Mouse (Mus musculus) kidney, embryonic 15.5 days (tissue): ENCODE data around the gene A430078G23Rik. TPM values are rescaled to one million over a fixed set of nuclear protein-coding genes. Genes with fewer than 3 reads are reported as not detected.
"Not testable (repeated sequence)": the region's sequence is repeated elsewhere in the genome, so short reads cannot be mapped to it uniquely, and the experiment has no call there.

Experiments used
- ATAC-seq: fragments of 200-750 bp; cut with Nextera tagmentation; replicated peaks from 2 replicates; pipeline ENCODE4 v1.8.0; 2017; ENCODE audit warnings: moderate TSS enrichment; ENCODE audit not compliant: low FRiP score
- H3K27ac ChIP-seq: fragments of 300-500 bp; sonication (generic); 2 replicates; pipeline ENCODE4 v1.5.1; 2015; ENCODE audit warnings: mild to moderate bottlenecking, inconsistent platforms
- H3K27me3 ChIP-seq: fragments of 300-500 bp; sonication (generic); 2 replicates; pipeline ENCODE4 v1.6.1; 2015; ENCODE audit warnings: inconsistent platforms
- H3K36me3 ChIP-seq: fragments of 300-500 bp; sonication (generic); 2 replicates; pipeline ENCODE4 v1.6.1; 2015; ENCODE audit warnings: inconsistent platforms
- H3K4me1 ChIP-seq: fragments of 300-500 bp; sonication (generic); 2 replicates; pipeline ENCODE4 v1.6.1; 2015; ENCODE audit warnings: inconsistent platforms
- H3K4me2 ChIP-seq: fragments of 300-500 bp; sonication (generic); 2 replicates; pipeline ENCODE4 v1.6.1; 2015; ENCODE audit warnings: moderate library complexity, mild to moderate bottlenecking, inconsistent platforms
- H3K4me3 ChIP-seq: fragments of 300-500 bp; sonication (generic); replicated peaks from 2 replicates; pipeline ENCODE4 v1.5.1; 2015; ENCODE audit warnings: mild to moderate bottlenecking, inconsistent platforms
- H3K9ac ChIP-seq: fragments of 300-500 bp; sonication (generic); 2 replicates; pipeline ENCODE4 v1.6.1; 2015; ENCODE audit warnings: mild to moderate bottlenecking, inconsistent platforms
- H3K9me3 ChIP-seq: fragments of 300-500 bp; sonication (generic); replicated peaks from 2 replicates; pipeline ENCODE4 v1.6.1; 2016; ENCODE audit warnings: inconsistent platforms
- WGBS: fragments of 180-500 bp; shearing (Covaris S2); methylation state at CpG from one replicate; pipeline ENCODE4 v1.1.7; 2015; ENCODE audit warnings: mixed read lengths; 5-methylcytosine and 5-hydroxymethylcytosine counted together
- polyA plus RNA-seq: library from polyadenylated mRNA; unstranded; fragments of >200 nt; fragmentation: Nextera tagmentation; extraction: Ambion mirVana; gene quantifications from 2 replicates; pipeline ENCODE4 v1.2.1, GENCODE M21; 2015

A430078G23Rik gene
- polyA plus RNA-seq, result 0.12 TPM in 1 of 2 replicates, not detected in the other

GRCm38 (mm10) chr8:3353189-3353810 is at the start of gene A430078G23Rik:
Gene A430078G23Rik, plus strand, starts transcription at chr8:3353415.
- no peak for ATAC-seq
- no peak within 1 kb of the TSS for H3K27ac ChIP-seq

GRCm38 (mm10) chr8:3308205-3308800 is 44.9 kb upstream of the A430078G23Rik start:
- H3K4me3 ChIP-seq, H3K4me1 ChIP-seq, H3K4me2 ChIP-seq, H3K9ac ChIP-seq, H3K9me3 ChIP-seq, ATAC-seq, H3K27me3 ChIP-seq, H3K27ac ChIP-seq, H3K36me3 ChIP-seq: not testable (repeated sequence)
- 93% methylated on average over 13 of the region's 13 CpGs for WGBS

More at GRCm38 (mm10) chr8:3353189-3353810, at the start of gene A430078G23Rik:
- no peak within 1 kb of the TSS for H3K9ac ChIP-seq
- no peak within 1 kb of the TSS for H3K4me3 ChIP-seq
- H3K9me3 ChIP-seq, result no peaks in the 10 kb centered on the region
- WGBS, result 63% methylated on average over 13 of the region's 13 CpGs
- no peaks in the 10 kb centered on the region for H3K27me3 ChIP-seq
- no peak within 1 kb of the TSS for H3K4me2 ChIP-seq
- no peaks in the 10 kb centered on the region for H3K36me3 ChIP-seq
- H3K4me1 ChIP-seq, result peaks cover 18% of the 10 kb centered on the region

- Histone ChIP-seq H3K9me3 (0 out of 2 replicates have a peak, but pooled peaks cover 3% of the 10 kb centered on the region), H3K36me3 (no peaks in the 10 kb centered on the region), H3K27ac (no peak overlapping the region), H3K9ac (no peak overlapping the region), H3K4me3 (no peak overlapping the region), H3K4me1 (no peaks in the 10 kb centered on the region), H3K27me3 (no peaks in the 10 kb centered on the region), H3K4me2 (no peak overlapping the region)
- 89% methylated on average over 11 of the region's 11 CpGs for WGBS
- ATAC-seq, result no peak
These were observed 43.6 kb upstream of the A430078G23Rik start for GRCm38 (mm10) chr8:3309636-3310035.

- no peak for ATAC-seq
- Histone ChIP-seq H3K9ac (no peak overlapping the region), H3K4me2 (no peak overlapping the region), H3K4me1 (no peaks in the 10 kb centered on the region), H3K36me3 (no peaks in the 10 kb centered on the region), H3K9me3 (0 out of 2 replicates have a peak, but pooled peaks cover under 1% of the 10 kb centered on the region), H3K4me3 (no peak overlapping the region), H3K27me3 (no peaks in the 10 kb centered on the region), H3K27ac (no peak overlapping the region)
- WGBS, result 66% methylated on average over 4 of the region's 4 CpGs
These were observed 41.7 kb upstream of the A430078G23Rik start for GRCm38 (mm10) chr8:3311482-3311881.

- not testable (repeated sequence) for H3K36me3 ChIP-seq, H3K27ac ChIP-seq, H3K4me2 ChIP-seq, H3K9ac ChIP-seq, H3K27me3 ChIP-seq, ATAC-seq, H3K4me3 ChIP-seq, H3K4me1 ChIP-seq, H3K9me3 ChIP-seq
- WGBS, result 92% methylated on average over 1 of the region's 1 CpGs
These were observed 39.8 kb upstream of the A430078G23Rik start for GRCm38 (mm10) chr8:3313417-3313816.

- no peaks in the 10 kb centered on the region for H3K4me1 ChIP-seq
- whole genome bisulfite sequencing, result 67% methylated on average over 3 of the region's 3 CpGs
- H3K9ac ChIP-seq, result no peak overlapping the region
- no peak overlapping the region for H3K27ac ChIP-seq
- H3K4me3 ChIP-seq, result no peak overlapping the region
- H3K27me3 ChIP-seq, result no peaks in the 10 kb centered on the region
- no peaks in the 10 kb centered on the region for H3K36me3 ChIP-seq
- ATAC-seq, result no peak
- no peak overlapping the region for H3K4me2 ChIP-seq
- H3K9me3 ChIP-seq, result no peaks in the 10 kb centered on the region
These were observed 39.4 kb upstream of the A430078G23Rik start for GRCm38 (mm10) chr8:3313843-3314242.

- Histone ChIP-seq H3K27me3 (no peaks in the 10 kb centered on the region), H3K4me1 (no peaks in the 10 kb centered on the region), H3K9me3 (no peaks in the 10 kb centered on the region), H3K27ac (no peak overlapping the region), H3K4me2 (no peak overlapping the region), H3K36me3 (no peaks in the 10 kb centered on the region), H3K9ac (no peak overlapping the region), H3K4me3 (no peak overlapping the region)
- 81% methylated on average over 2 of the region's 2 CpGs for WGBS
- no peak for ATAC-seq
These were observed 38.9 kb upstream of the A430078G23Rik start for GRCm38 (mm10) chr8:3314345-3314744.

- no peaks in the 10 kb centered on the region for H3K4me1 ChIP-seq
- no peaks in the 10 kb centered on the region for H3K36me3 ChIP-seq
- H3K9me3 ChIP-seq, result no peaks in the 10 kb centered on the region
- no peak overlapping the region for H3K4me3 ChIP-seq
- H3K27ac ChIP-seq, result no peak overlapping the region
- ATAC-seq, result no peak
- H3K4me2 ChIP-seq, result no peak overlapping the region
- no peaks in the 10 kb centered on the region for H3K27me3 ChIP-seq
- no peak overlapping the region for H3K9ac ChIP-seq
- WGBS, result 88% methylated on average over 5 of the region's 5 CpGs
These were observed 36.6 kb upstream of the A430078G23Rik start for GRCm38 (mm10) chr8:3316585-3316984.

- not testable (repeated sequence) for H3K4me2 ChIP-seq, ATAC-seq, H3K36me3 ChIP-seq, H3K4me1 ChIP-seq, H3K27me3 ChIP-seq, H3K9me3 ChIP-seq, H3K9ac ChIP-seq, H3K4me3 ChIP-seq, H3K27ac ChIP-seq
- 95% methylated on average over 11 of the region's 11 CpGs for WGBS
These were observed 33.9 kb upstream of the A430078G23Rik start for GRCm38 (mm10) chr8:3319267-3319666.

GRCm38 (mm10) chr8:3324253-3324652 is 29.0 kb upstream of the A430078G23Rik start:
- no peak overlapping the region for H3K9ac ChIP-seq
- H3K27ac ChIP-seq, result no peak overlapping the region
- H3K4me2 ChIP-seq, result no peak overlapping the region
- no peak for ATAC-seq
- H3K4me3 ChIP-seq, result no peak overlapping the region
- no peaks in the 10 kb centered on the region for H3K36me3 ChIP-seq
- no peaks in the 10 kb centered on the region for H3K4me1 ChIP-seq
- WGBS, result 90% methylated on average over 2 of the region's 2 CpGs
- H3K27me3 ChIP-seq, result no peaks in the 10 kb centered on the region
- H3K9me3 ChIP-seq, result no peaks in the 10 kb centered on the region

- no peak overlapping the region for H3K27ac ChIP-seq
- ATAC-seq, result no peak
- H3K4me3 ChIP-seq, result no peak overlapping the region
- 86% methylated on average over 1 of the region's 1 CpGs for WGBS
- no peaks in the 10 kb centered on the region for H3K36me3 ChIP-seq
- H3K9ac ChIP-seq, result no peak overlapping the region
- no peaks in the 10 kb centered on the region for H3K9me3 ChIP-seq
- no peak overlapping the region for H3K4me2 ChIP-seq
- H3K4me1 ChIP-seq, result no peaks in the 10 kb centered on the region
- no peaks in the 10 kb centered on the region for H3K27me3 ChIP-seq
These were observed 26.2 kb upstream of the A430078G23Rik start for GRCm38 (mm10) chr8:3327056-3327455.

- no peaks in the 10 kb centered on the region for H3K27me3 ChIP-seq
- no peak overlapping the region for H3K4me2 ChIP-seq
- no peaks in the 10 kb centered on the region for H3K4me1 ChIP-seq
- no peaks in the 10 kb centered on the region for H3K36me3 ChIP-seq
- no peak overlapping the region for H3K9ac ChIP-seq
- 67% methylated on average over 8 of the region's 8 CpGs for WGBS
- no peaks in the 10 kb centered on the region for H3K9me3 ChIP-seq
- no peak overlapping the region for H3K27ac ChIP-seq
- ATAC-seq, result no peak
- no peak overlapping the region for H3K4me3 ChIP-seq
These were observed 25.5 kb upstream of the A430078G23Rik start for GRCm38 (mm10) chr8:3327538-3328245.
